In the genomic region with DNA sequence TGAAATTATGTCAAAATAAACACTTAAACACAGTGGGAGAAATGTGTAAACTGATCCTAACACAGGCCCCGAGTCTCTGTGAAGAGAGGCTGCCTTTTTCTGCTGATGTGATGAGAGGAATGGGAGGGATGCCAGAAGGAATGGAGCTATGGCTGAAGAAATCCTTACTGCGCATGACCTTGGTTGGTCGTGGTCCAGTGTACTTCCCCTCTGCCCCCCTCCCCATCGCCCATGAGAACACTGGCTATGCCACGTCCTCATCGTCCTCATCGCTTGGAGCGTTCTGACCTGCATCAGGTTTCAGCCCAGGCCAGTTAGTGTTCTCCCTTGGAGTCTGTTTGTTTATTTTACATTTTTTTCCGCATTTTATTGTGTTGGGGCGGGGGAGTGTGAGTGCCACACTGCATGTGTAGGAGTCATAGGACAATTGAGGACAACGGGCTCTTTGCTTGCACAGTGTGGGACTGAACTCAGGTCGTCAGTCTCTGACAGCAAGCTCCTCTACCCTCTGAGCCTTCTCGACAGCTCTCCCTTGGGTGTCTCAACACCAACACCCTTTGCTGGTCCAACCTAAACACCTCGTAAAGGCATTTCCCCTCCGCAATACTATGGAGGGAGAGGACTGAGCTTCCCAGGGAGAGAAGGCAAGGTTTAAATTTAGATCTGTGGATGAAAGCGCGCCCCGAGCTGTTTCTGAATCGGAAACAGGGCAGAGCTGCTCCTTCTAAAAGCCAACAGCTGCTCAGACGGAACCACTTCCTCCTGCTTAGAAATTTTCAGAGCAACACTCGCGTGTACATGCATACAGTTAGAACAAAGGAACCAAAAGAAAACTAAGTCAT, we compare ENCODE assay signal across 7 mouse cellular contexts. TPM values are rescaled to one million over a fixed set of nuclear protein-coding genes. Genes with fewer than 3 reads are reported as not detected.
A peak's percentile ranks its signal among the peaks of the same experiment; 100 is the strongest.
DNase-seq lines count a peak whose midpoint lies in the region; ATAC-seq lines count a peak whose summit lies in the region.

No protein-coding gene starts in this region.

- H3K27ac ChIP-seq in kidney, embryonic 15.5 days, result peak overlapping the region; percentile 72

- peak overlapping the region; percentile 25 for H3K4me2 ChIP-seq in kidney, embryonic 15.5 days

- intact Hi-C loops in gastrocnemius, postnatal 36 days (cut with DNase I), result no loop called here

- no peaks in the 10 kb centered on the region for H3K27me3 ChIP-seq in kidney, embryonic 15.5 days
- no peaks in the 10 kb centered on the region for H3K27me3 ChIP-seq in megakaryocyte, embryonic 14.5 days (replicated peaks)

- DNase-seq in urinary bladder, postnatal 14 days (ENCODE audit: low spot score), result peak; percentile 25
- DNase-seq in urinary bladder, postnatal 25 days (ENCODE audit: low spot score), result no peak
- DNase-seq in thymus, postnatal 25 days, result peak; percentile 76
- no peak for DNase-seq in gastrocnemius, postnatal 36 days

- no peak overlapping the region for H3K9ac ChIP-seq in kidney, embryonic 15.5 days

- H3K36me3 ChIP-seq in kidney, embryonic 15.5 days, result no peaks in the 10 kb centered on the region
- no peaks in the 10 kb centered on the region for H3K36me3 ChIP-seq in megakaryocyte, embryonic 14.5 days (replicated peaks; ENCODE audit: low read length)

- no peak overlapping the region for H3K4me3 ChIP-seq in kidney, embryonic 15.5 days (replicated peaks)
- peak overlapping the region; percentile 69 for H3K4me3 ChIP-seq in megakaryocyte, embryonic 14.5 days (replicated peaks)

- peaks cover 20% of the 10 kb centered on the region for H3K4me1 ChIP-seq in kidney, embryonic 15.5 days
- peaks cover 36% of the 10 kb centered on the region for H3K4me1 ChIP-seq in megakaryocyte, embryonic 14.5 days

- H3K9me3 ChIP-seq in kidney, embryonic 15.5 days (replicated peaks), result no peaks in the 10 kb centered on the region
- H3K9me3 ChIP-seq in megakaryocyte, embryonic 14.5 days, result no peaks in the 10 kb centered on the region

- 38% methylated on average over 22 of the region's 22 CpGs for WGBS in kidney, embryonic 15.5 days

- peak; percentile 75 for ATAC-seq in granulocyte monocyte progenitor cell, adult 5-6 weeks (replicated peaks; ENCODE audit: poor library complexity, severe bottlenecking)
- peak; percentile 74 for ATAC-seq in kidney, embryonic 15.5 days (replicated peaks; ENCODE audit: low FRiP score)

RNA-seq across cellular contexts. Expression of a gene that starts 19.5 kb away (rescaled TPM):
- 49.2 and 57.4 TPM in 2 replicates for total RNA-seq in granulocyte monocyte progenitor cell, adult 5-6 weeks (2014; fragmentation: Nextera tagmentation)
- 37.3 and 39.0 TPM in 2 replicates for total RNA-seq in granulocyte monocyte progenitor cell, adult 5-6 weeks (2017)
- 26.8 and 27.1 TPM in 2 replicates for polyA plus RNA-seq in kidney, embryonic 15.5 days (2015; fragmentation: Nextera tagmentation; extraction: Ambion mirVana)
- polyA plus RNA-seq in megakaryocyte, embryonic 14.5 days (2012; ENCODE audit: insufficient read depth, low replicate concordance), result 2.4 and 150 TPM in 2 replicates
- total RNA-seq in gastrocnemius, postnatal 36 days (2021), result 1 to 10 TPM in 1 of 2 experiments, under 1 TPM in 1; 0.64 to 1.1 TPM

Comparison
In these comparisons a context has a peak if more than half of its experiments do, and no peak if none do; other contexts are left out.
1. DNase-seq: peak in urinary bladder, postnatal 14 days (single experiment) and thymus, postnatal 25 days (single experiment); none in urinary bladder, postnatal 25 days (single experiment) and gastrocnemius, postnatal 36 days (0 of 2).
2. RNA of a gene that starts 19.5 kb away (total RNA-seq): 37.3 to 57.4 TPM in granulocyte monocyte progenitor cell, adult 5-6 weeks; 0.64 to 1.1 TPM in gastrocnemius, postnatal 36 days; every median in the first group is over 10 times any median in the second.